Mouse (Mus musculus): Measurements from ENCODE around the gene Psmc1.

GRCm38 (mm10) chr12:100073201-100073672 is 36.7 kb upstream of the Psmc1 start:
- TF ChIP-seq CTCF (IDR thresholded peaks at IDR 0.05; ENCODE audit: insufficient read depth, low read depth, low read length) (no peak), POLR2A (IDR thresholded peaks at IDR 0.05; ENCODE audit: insufficient read depth, low read depth, low read length) (no peak)

All from olfactory bulb, adult 2 months (tissue).